Mouse (Mus musculus): ENCODE results near the gene Dgki. TPM values are rescaled to one million over a fixed set of nuclear protein-coding genes. Genes with fewer than 3 reads are reported as not detected.

Dgki gene
- polyA plus RNA-seq (2014; fragmentation: Nextera tagmentation; extraction: Ambion mirVana), result 7.6 and 9.2 TPM in 2 replicates

GRCm38 (mm10) chr6:37299562-37300390 is at the start of gene Dgki:
TSS of gene Dgki (minus strand) at chr6:37300184.
- peaks cover 37% of the 10 kb centered on the region for H3K4me1 ChIP-seq (ENCODE audit: control insufficient read depth, insufficient read depth, low read length)
- peak within 1 kb of the TSS; percentile 89 for H3K9ac ChIP-seq (replicated peaks; ENCODE audit: low read length)
- H3K9me3 ChIP-seq (ENCODE audit: control insufficient read depth, low read length), result no peaks in the 10 kb centered on the region
- H3K4me2 ChIP-seq (ENCODE audit: low read length), result peak within 1 kb of the TSS; percentile 86
- no peaks in the 10 kb centered on the region for H3K27me3 ChIP-seq (ENCODE audit: control insufficient read depth, insufficient read depth, low read length)
- DNase-seq, result peak; percentile 94
- ATAC-seq (ENCODE audit: low FRiP score, low TSS enrichment), result peak; percentile 96
- no peaks in the 10 kb centered on the region for H3K36me3 ChIP-seq (ENCODE audit: control insufficient read depth, insufficient read depth, low read length)
- peak within 1 kb of the TSS; percentile 88 for H3K27ac ChIP-seq (replicated peaks; ENCODE audit: low read depth, low read length)
- peak within 1 kb of the TSS; percentile 85 for H3K4me3 ChIP-seq (replicated peaks; ENCODE audit: low read depth, low read length)
- under 1% methylated on average over 64 of the region's 65 CpGs for WGBS

GRCm38 (mm10) chr6:37347606-37348005 is 47.6 kb upstream of the Dgki start:
- no peaks in the 10 kb centered on the region for H3K36me3 ChIP-seq (ENCODE audit: control insufficient read depth, insufficient read depth, low read length)
- no peak for DNase-seq
- 87% methylated on average over 5 of the region's 5 CpGs for WGBS
- no peak overlapping the region for H3K27ac ChIP-seq (replicated peaks; ENCODE audit: low read depth, low read length)
- H3K27me3 ChIP-seq (ENCODE audit: control insufficient read depth, insufficient read depth, low read length), result no peaks in the 10 kb centered on the region
- H3K4me3 ChIP-seq (replicated peaks; ENCODE audit: low read depth, low read length), result no peak overlapping the region
- ATAC-seq (ENCODE audit: low FRiP score, low TSS enrichment), result no peak
- no peak overlapping the region for H3K9ac ChIP-seq (replicated peaks; ENCODE audit: low read length)
- H3K4me1 ChIP-seq (ENCODE audit: control insufficient read depth, insufficient read depth, low read length), result no peaks in the 10 kb centered on the region
- no peak overlapping the region for H3K4me2 ChIP-seq (ENCODE audit: low read length)
- no peaks in the 10 kb centered on the region for H3K9me3 ChIP-seq (ENCODE audit: control insufficient read depth, low read length)

GRCm38 (mm10) chr6:37338055-37338454 is 38.1 kb upstream of the Dgki start:
- H3K36me3 ChIP-seq (ENCODE audit: control insufficient read depth, insufficient read depth, low read length), result no peaks in the 10 kb centered on the region

GRCm38 (mm10) chr6:37336831-37337260 is 36.9 kb upstream of the Dgki start:
- DNase-seq, result no peak
- Histone ChIP-seq H3K27ac (replicated peaks; ENCODE audit: low read depth, low read length) (peak overlapping the region; percentile 60), H3K9ac (replicated peaks; ENCODE audit: low read length) (peak overlapping the region; percentile 12; the same call in 1 of the 2 replicates), H3K4me3 (replicated peaks; ENCODE audit: low read depth, low read length) (no peak overlapping the region), H3K4me2 (ENCODE audit: low read length) (peak overlapping the region; percentile 12; the same call in 1 of the 2 replicates), H3K36me3 (ENCODE audit: control insufficient read depth, insufficient read depth, low read length) (no peaks in the 10 kb centered on the region), H3K9me3 (ENCODE audit: control insufficient read depth, low read length) (no peaks in the 10 kb centered on the region), H3K27me3 (ENCODE audit: control insufficient read depth, insufficient read depth, low read length) (no peaks in the 10 kb centered on the region), H3K4me1 (ENCODE audit: control insufficient read depth, insufficient read depth, low read length) (peaks cover 12% of the 10 kb centered on the region)
- 11% methylated on average over 5 of the region's 5 CpGs for WGBS
- ATAC-seq (ENCODE audit: low FRiP score, low TSS enrichment), result no peak; the same call in 1 of the 2 replicates

More at GRCm38 (mm10) chr6:37338055-37338454, 38.1 kb upstream of the Dgki start:
- no peak for DNase-seq
- Histone ChIP-seq H3K4me1 (ENCODE audit: control insufficient read depth, insufficient read depth, low read length) (peaks cover 12% of the 10 kb centered on the region), H3K9me3 (ENCODE audit: control insufficient read depth, low read length) (no peaks in the 10 kb centered on the region), H3K27me3 (ENCODE audit: control insufficient read depth, insufficient read depth, low read length) (no peaks in the 10 kb centered on the region), H3K4me2 (ENCODE audit: low read length) (no peak overlapping the region), H3K27ac (replicated peaks; ENCODE audit: low read depth, low read length) (no peak overlapping the region), H3K4me3 (replicated peaks; ENCODE audit: low read depth, low read length) (no peak overlapping the region), H3K9ac (replicated peaks; ENCODE audit: low read length) (no peak overlapping the region)
- ATAC-seq (ENCODE audit: low FRiP score, low TSS enrichment), result no peak
- WGBS, result 91% methylated on average over 5 of the region's 5 CpGs

- H3K9ac ChIP-seq (replicated peaks; ENCODE audit: low read length), result no peak overlapping the region
- no peaks in the 10 kb centered on the region for H3K9me3 ChIP-seq (ENCODE audit: control insufficient read depth, low read length)
- WGBS, result 49% methylated on average over 7 of the region's 7 CpGs
- H3K4me2 ChIP-seq (ENCODE audit: low read length), result no peak overlapping the region
- H3K36me3 ChIP-seq (ENCODE audit: control insufficient read depth, insufficient read depth, low read length), result no peaks in the 10 kb centered on the region
- no peak; the same call in 1 of the 2 replicates for ATAC-seq (ENCODE audit: low FRiP score, low TSS enrichment)
- H3K4me1 ChIP-seq (ENCODE audit: control insufficient read depth, insufficient read depth, low read length), result peaks cover 12% of the 10 kb centered on the region
- no peak overlapping the region for H3K4me3 ChIP-seq (replicated peaks; ENCODE audit: low read depth, low read length)
- 0 out of 2 replicates have a peak overlapping the region, but pooled peaks have one; percentile 60 for H3K27ac ChIP-seq (replicated peaks; ENCODE audit: low read depth, low read length)
- peak; percentile 42 for DNase-seq
- no peaks in the 10 kb centered on the region for H3K27me3 ChIP-seq (ENCODE audit: control insufficient read depth, insufficient read depth, low read length)
Measured at GRCm38 (mm10) chr6:37336381-37336780, 36.4 kb upstream of the Dgki start.

- no peak for ATAC-seq (ENCODE audit: low FRiP score, low TSS enrichment)
- 79% methylated on average over 10 of the region's 10 CpGs for WGBS
- DNase-seq, result no peak
Measured at GRCm38 (mm10) chr6:37332846-37333245, 32.9 kb upstream of the Dgki start.

GRCm38 (mm10) chr6:37329901-37330864 is 30.2 kb upstream of the Dgki start:
- no peak overlapping the region for H3K4me3 ChIP-seq (replicated peaks; ENCODE audit: low read depth, low read length)
- peak; percentile 80 for DNase-seq
- no peak overlapping the region for H3K4me2 ChIP-seq (ENCODE audit: low read length)

More at GRCm38 (mm10) chr6:37332846-37333245, 32.9 kb upstream of the Dgki start:
- peaks cover 22% of the 10 kb centered on the region for H3K4me1 ChIP-seq (ENCODE audit: control insufficient read depth, insufficient read depth, low read length)
- no peak overlapping the region for H3K9ac ChIP-seq (replicated peaks; ENCODE audit: low read length)
- H3K9me3 ChIP-seq (ENCODE audit: control insufficient read depth, low read length), result no peaks in the 10 kb centered on the region
- no peaks in the 10 kb centered on the region for H3K27me3 ChIP-seq (ENCODE audit: control insufficient read depth, insufficient read depth, low read length)
- no peak overlapping the region for H3K4me2 ChIP-seq (ENCODE audit: low read length)
- no peaks in the 10 kb centered on the region for H3K36me3 ChIP-seq (ENCODE audit: control insufficient read depth, insufficient read depth, low read length)
- no peak overlapping the region for H3K4me3 ChIP-seq (replicated peaks; ENCODE audit: low read depth, low read length)
- no peak overlapping the region for H3K27ac ChIP-seq (replicated peaks; ENCODE audit: low read depth, low read length)

GRCm38 (mm10) chr6:37329376-37329775 is 29.4 kb upstream of the Dgki start:
- 90% methylated on average over 3 of the region's 3 CpGs for WGBS
- Histone ChIP-seq H3K27ac (replicated peaks; ENCODE audit: low read depth, low read length) (no peak overlapping the region), H3K4me3 (replicated peaks; ENCODE audit: low read depth, low read length) (no peak overlapping the region), H3K36me3 (ENCODE audit: control insufficient read depth, insufficient read depth, low read length) (no peaks in the 10 kb centered on the region), H3K9me3 (ENCODE audit: control insufficient read depth, low read length) (no peaks in the 10 kb centered on the region), H3K4me1 (ENCODE audit: control insufficient read depth, insufficient read depth, low read length) (peaks cover 23% of the 10 kb centered on the region), H3K4me2 (ENCODE audit: low read length) (no peak overlapping the region), H3K9ac (replicated peaks; ENCODE audit: low read length) (no peak overlapping the region), H3K27me3 (ENCODE audit: control insufficient read depth, insufficient read depth, low read length) (no peaks in the 10 kb centered on the region)
- ATAC-seq (ENCODE audit: low FRiP score, low TSS enrichment), result no peak
- DNase-seq, result no peak

More at GRCm38 (mm10) chr6:37329901-37330864, 30.2 kb upstream of the Dgki start:
- no peaks in the 10 kb centered on the region for H3K27me3 ChIP-seq (ENCODE audit: control insufficient read depth, insufficient read depth, low read length)
- H3K9ac ChIP-seq (replicated peaks; ENCODE audit: low read length), result no peak overlapping the region
- peak; percentile 53; the same call in 1 of the 2 replicates for ATAC-seq (ENCODE audit: low FRiP score, low TSS enrichment)
- no peaks in the 10 kb centered on the region for H3K36me3 ChIP-seq (ENCODE audit: control insufficient read depth, insufficient read depth, low read length)
- H3K4me1 ChIP-seq (ENCODE audit: control insufficient read depth, insufficient read depth, low read length), result peaks cover 23% of the 10 kb centered on the region
- 49% methylated on average over 5 of the region's 5 CpGs for WGBS
- H3K9me3 ChIP-seq (ENCODE audit: control insufficient read depth, low read length), result no peaks in the 10 kb centered on the region
- H3K27ac ChIP-seq (replicated peaks; ENCODE audit: low read depth, low read length), result 0 out of 2 replicates have a peak overlapping the region, but pooled peaks have one; percentile 10
